Mouse (Mus musculus): Measurements from ENCODE around the gene Vwa3b.

- no peak for TF ChIP-seq TCF12 (IDR thresholded peaks at IDR 0.05; ENCODE audit: insufficient read depth, poor library complexity, severe bottlenecking)
- no peak for TF ChIP-seq POLR2A (IDR thresholded peaks at IDR 0.05; ENCODE audit: insufficient read length, low read depth)
- no peak for TF ChIP-seq POLR2AphosphoS2 (IDR thresholded peaks at IDR 0.05; ENCODE audit: insufficient read length, low read depth)
Observed at GRCm38 (mm10) chr1:37077955-37078549, 51.7 kb downstream of the Vwa3b start.

All from myocyte (in vitro differentiated cells).